Mouse (Mus musculus) mammary gland, adult 2 months (tissue): Measurements from ENCODE around the gene Prim2. TPM values are rescaled to one million over a fixed set of nuclear protein-coding genes. Genes with fewer than 3 reads are reported as not detected.

ENCODE experiments used
- polyA plus RNA-seq: library from polyadenylated mRNA; depleted of rRNA; stranded (reverse); fragments of >200 nt; gene quantifications from 2 replicates; pipeline ENCODE4 v1.2.3, GENCODE M21; 2012; ENCODE audit warnings: low replicate concordance; rRNA removed

Gene Prim2
- 2.3 and 4.4 TPM in 2 replicates for polyA plus RNA-seq

DNA sequence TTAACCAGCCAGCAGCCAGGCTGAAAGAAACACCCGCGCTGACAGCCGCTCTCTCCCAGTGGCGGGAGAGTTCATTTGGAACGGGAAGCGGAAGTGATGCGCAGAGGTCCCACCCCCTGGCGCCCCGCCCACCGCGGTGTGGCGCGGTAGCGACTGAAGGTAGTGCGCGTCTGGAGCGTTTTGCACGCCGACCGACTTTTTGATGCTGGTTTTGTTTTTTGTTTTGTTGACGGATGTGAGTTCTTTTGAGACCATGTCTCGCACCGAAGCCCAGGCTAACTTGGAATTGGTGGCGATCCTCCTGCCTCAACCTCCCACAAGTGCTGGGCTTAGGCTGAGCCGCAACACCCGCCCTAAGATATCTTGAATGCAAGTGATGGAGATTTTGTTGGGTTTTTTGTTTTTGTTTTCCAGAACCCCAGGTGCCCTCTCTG, at the start of gene Prim2:
Prim2 (minus strand) TSS at position 88 of the 434 bp plus-strand sequence.

Other genes with a start within 250 kb of the Prim2 start
- gene Rab23, start 50.1 kb upstream of the Prim2 start, polyA plus RNA-seq = 6.1 and 10.2 TPM in 2 replicates
- 13.1 and 20.1 TPM in 2 replicates for gene Bag2, start 88.0 kb upstream of the Prim2 start, polyA plus RNA-seq
- gene Zfp451, start 144.8 kb upstream of the Prim2 start, polyA plus RNA-seq = 4.1 and 10.0 TPM in 2 replicates
- 0.29 and 0.86 TPM in 2 replicates for gene Bend6, start 238.0 kb upstream of the Prim2 start, polyA plus RNA-seq
- 38.6 and 38.9 TPM in 2 replicates for gene Dst, start 238.4 kb upstream of the Prim2 start, polyA plus RNA-seq